Mouse (Mus musculus): ENCODE data around the gene Slc25a35.

- TF ChIP-seq POLR2A (IDR thresholded peaks at IDR 0.05; ENCODE audit: insufficient read depth, low read depth, low read length) (no peak), CTCF (IDR thresholded peaks at IDR 0.05; ENCODE audit: insufficient read depth, low read depth, low read length) (no peak)
These were observed 19.5 kb downstream of the Slc25a35 start for GRCm38 (mm10) chr11:68987365-68987882.

All from olfactory bulb, adult 2 months (tissue).